Mouse (Mus musculus): Measurements from ENCODE around the gene Brf1. TPM values are rescaled to one million over a fixed set of nuclear protein-coding genes. Genes with fewer than 3 reads are reported as not detected.

Gene Brf1
- polyA plus RNA-seq, 1 experiment from 2014 or later: 55.5 TPM

DNA sequence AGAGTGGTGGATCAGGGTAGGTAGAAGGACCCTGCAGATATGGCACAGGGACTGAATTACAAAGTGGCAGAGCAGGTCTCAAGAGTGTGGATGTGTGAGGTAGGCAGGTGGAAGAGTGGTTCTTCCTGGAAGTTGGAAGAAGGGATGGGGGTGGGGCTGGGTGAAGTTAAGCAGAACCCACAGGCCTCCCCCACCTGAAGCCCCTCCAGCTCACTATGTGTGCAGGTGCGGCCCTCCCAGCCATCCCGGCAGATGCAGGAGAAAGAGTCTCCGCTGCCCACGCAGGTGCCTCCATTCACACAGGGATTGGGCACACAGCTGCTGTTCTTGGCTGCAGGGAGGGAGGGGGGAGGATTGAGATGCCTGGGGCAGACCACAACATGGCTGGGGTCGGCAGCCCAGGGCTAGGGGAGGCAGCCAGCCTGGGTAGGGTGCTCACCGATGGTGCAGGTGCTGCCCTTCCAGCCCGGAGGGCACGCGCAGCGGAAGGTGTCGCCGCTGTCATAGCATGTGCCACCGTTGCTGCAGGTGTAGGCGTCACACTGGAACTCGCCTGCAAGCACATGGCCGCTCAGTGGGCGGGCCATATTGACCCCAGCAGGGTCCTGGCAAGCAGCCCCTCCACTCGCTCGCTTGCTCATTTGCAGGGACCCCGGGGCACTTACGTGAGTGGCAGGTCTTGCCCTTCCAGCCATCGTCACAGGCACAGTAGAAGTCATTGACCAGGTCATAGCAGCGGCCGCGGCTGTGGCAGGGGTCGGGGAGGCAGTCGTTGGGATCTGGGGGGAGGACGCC, 87.4 kb downstream of the Brf1 start:
- no peak overlapping the region for H3K4me3 ChIP-seq (ENCODE audit: low read length)
- 81% methylated on average over 28 of the region's 28 CpGs for WGBS
- no peaks in the 10 kb centered on the region for H3K27me3 ChIP-seq (ENCODE audit: control insufficient read depth, insufficient read depth, low read depth, low read length)
- no peaks in the 10 kb centered on the region for H3K4me1 ChIP-seq (replicated peaks; ENCODE audit: control insufficient read depth, insufficient read depth, low read length)
- H3K27ac ChIP-seq (ENCODE audit: low read length): no peak overlapping the region
- no peak overlapping the region for H3K4me2 ChIP-seq (ENCODE audit: low read depth, low read length)
- no peaks in the 10 kb centered on the region for H3K36me3 ChIP-seq (ENCODE audit: control insufficient read depth, insufficient read depth, low read length)
- no peak overlapping the region for H3K9ac ChIP-seq (ENCODE audit: low read length)
- no peaks in the 10 kb centered on the region for H3K9me3 ChIP-seq (ENCODE audit: control insufficient read depth, low read length)
- ATAC-seq (ENCODE audit: low read depth): no peak

DNA sequence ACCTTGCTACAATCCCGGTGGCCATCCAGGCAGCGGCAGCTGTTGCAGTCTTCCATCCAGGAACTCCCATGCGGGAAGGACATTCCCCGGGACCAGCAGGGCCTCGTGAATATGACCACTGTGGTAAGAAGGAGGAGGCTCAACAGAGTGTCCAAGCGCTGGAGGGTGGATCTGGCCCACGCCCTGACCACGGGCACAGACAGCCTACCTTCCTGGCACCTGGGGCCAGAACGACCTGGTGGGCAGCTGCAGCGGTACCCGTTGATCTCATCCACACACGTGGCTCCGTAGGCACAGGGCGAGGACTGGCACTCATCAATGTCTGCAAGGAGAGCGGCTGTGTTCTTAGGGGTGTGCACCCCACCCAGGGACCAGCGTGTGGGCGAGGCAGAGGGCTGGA, 88.8 kb downstream of the Brf1 start:
- ATAC-seq (ENCODE audit: low read depth): no peak
- Histone ChIP-seq H3K4me3 (ENCODE audit: low read length) (no peak overlapping the region), H3K9me3 (ENCODE audit: control insufficient read depth, low read length) (no peaks in the 10 kb centered on the region), H3K9ac (ENCODE audit: low read length) (no peak overlapping the region), H3K27me3 (ENCODE audit: control insufficient read depth, insufficient read depth, low read depth, low read length) (no peaks in the 10 kb centered on the region), H3K27ac (ENCODE audit: low read length) (no peak overlapping the region), H3K4me2 (ENCODE audit: low read depth, low read length) (no peak overlapping the region), H3K36me3 (ENCODE audit: control insufficient read depth, insufficient read depth, low read length) (no peaks in the 10 kb centered on the region), H3K4me1 (replicated peaks; ENCODE audit: control insufficient read depth, insufficient read depth, low read length) (no peaks in the 10 kb centered on the region)
- WGBS: 89% methylated on average over 17 of the region's 17 CpGs

Small RNA genes lying within 50 kb of the gene (microRNA-seq; reads per million reads assigned to microRNA genes)
- gene Mir6941: not detected

Other genes starting within 250 kb of the Brf1 start
- 15.0 and 20.3 TPM in 2 replicates for gene Pld4, start 240.0 kb downstream of the Brf1 start, polyA plus RNA-seq (2015; fragmentation: Nextera tagmentation; extraction: Ambion mirVana)
- gene Ahnak2, start 198.0 kb downstream of the Brf1 start, polyA plus RNA-seq (2015; fragmentation: Nextera tagmentation; extraction: Ambion mirVana): 0.84 and 1.4 TPM in 2 replicates
- 9.2 and 9.5 TPM in 2 replicates for gene Clba1, start 191.8 kb downstream of the Brf1 start, polyA plus RNA-seq (2015; fragmentation: Nextera tagmentation; extraction: Ambion mirVana)
- gene Cdca4, start 171.3 kb downstream of the Brf1 start, polyA plus RNA-seq (2015; fragmentation: Nextera tagmentation; extraction: Ambion mirVana): 105 and 108 TPM in 2 replicates
- gene Gpr132, start 132.5 kb downstream of the Brf1 start, polyA plus RNA-seq (2015; fragmentation: Nextera tagmentation; extraction: Ambion mirVana): 0.15 and 0.73 TPM in 2 replicates
- 5.6 and 6.5 TPM in 2 replicates for gene Jag2, start 70.9 kb downstream of the Brf1 start, polyA plus RNA-seq (2015; fragmentation: Nextera tagmentation; extraction: Ambion mirVana)
- gene Nudt14, start 58.6 kb downstream of the Brf1 start, polyA plus RNA-seq (2015; fragmentation: Nextera tagmentation; extraction: Ambion mirVana): 109 and 121 TPM in 2 replicates
- gene Btbd6, start 24.2 kb downstream of the Brf1 start, polyA plus RNA-seq (2015; fragmentation: Nextera tagmentation; extraction: Ambion mirVana): 23.8 and 26.2 TPM in 2 replicates
- gene Pacs2, start 13.8 kb upstream of the Brf1 start, polyA plus RNA-seq (2015; fragmentation: Nextera tagmentation; extraction: Ambion mirVana): 10.5 and 12.2 TPM in 2 replicates
- gene Tex22, start 73.8 kb upstream of the Brf1 start, polyA plus RNA-seq (2015; fragmentation: Nextera tagmentation; extraction: Ambion mirVana): 0.15 TPM in 1 of 2 replicates, not detected in the other
- 11.2 and 12.2 TPM in 2 replicates for gene Mta1, start 97.6 kb upstream of the Brf1 start, polyA plus RNA-seq (2015; fragmentation: Nextera tagmentation; extraction: Ambion mirVana)
- 550 and 593 TPM in 2 replicates for gene Crip2, start 139.5 kb upstream of the Brf1 start, polyA plus RNA-seq (2015; fragmentation: Nextera tagmentation; extraction: Ambion mirVana)
- 565 and 642 TPM in 2 replicates for gene Crip1, start 145.6 kb upstream of the Brf1 start, polyA plus RNA-seq (2015; fragmentation: Nextera tagmentation; extraction: Ambion mirVana)
- gene Tedc1, start 155.7 kb upstream of the Brf1 start, polyA plus RNA-seq (2015; fragmentation: Nextera tagmentation; extraction: Ambion mirVana): 31.4 and 34.5 TPM in 2 replicates
- gene Tmem121, start 185.2 kb upstream of the Brf1 start, polyA plus RNA-seq (2015; fragmentation: Nextera tagmentation; extraction: Ambion mirVana): 4.7 and 5.8 TPM in 2 replicates